ENCODE assay signal across 8 mouse cellular contexts in genomic region chr14:15438485-15439157, GRCm38 (mm10). TPM values are rescaled to one million over a fixed set of nuclear protein-coding genes. Genes with fewer than 3 reads are reported as not detected.
A peak's percentile ranks its signal among the peaks of the same experiment; 100 is the strongest.
DNase-seq lines count a peak whose midpoint lies in the region; ATAC-seq and TF ChIP-seq lines count a peak whose summit lies in the region.

Gene Lrrc3b (minus strand): TSS chr14:15438987.

- 0% methylated on average over 51 of the region's 51 CpGs for WGBS in forebrain, embryonic 13.5 days
- WGBS in liver, embryonic 16.5 days (ENCODE audit: insufficient replicate concordance): under 1% methylated on average over 49 of the region's 51 CpGs

- peak; percentile 60 for DNase-seq in ES-E14 (ENCODE audit: low read depth, low spot score)
- peak; percentile 64 for DNase-seq in heart, postnatal 14 days
- DNase-seq in layer of hippocampus, adult 18-20 months (ENCODE audit: low spot score in 2 of 2): peak; percentile 52 to 63
- peak; percentile 62 for DNase-seq in right cerebral cortex, postnatal 14 days
- no peak for DNase-seq in urinary bladder, postnatal 14 days (ENCODE audit: low spot score)

- H3K27ac ChIP-seq in ES-E14 (ENCODE audit: insufficient read depth, low read depth, low read length, poor library complexity, severe bottlenecking): no peak within 1 kb of the TSS
- H3K27ac ChIP-seq in brown adipose tissue, adult 24 weeks (replicated peaks; ENCODE audit: low read depth, low read length): no peak within 1 kb of the TSS
- H3K27ac ChIP-seq in forebrain, embryonic 13.5 days: no peak within 1 kb of the TSS; the same call in 1 of the 2 replicates
- no peak within 1 kb of the TSS for H3K27ac ChIP-seq in liver, embryonic 16.5 days (ENCODE audit: low read length)

- H3K27me3 ChIP-seq in forebrain, embryonic 13.5 days: peaks cover 32% of the 10 kb centered on the region
- peaks cover 21% of the 10 kb centered on the region for H3K27me3 ChIP-seq in liver, embryonic 16.5 days (ENCODE audit: control insufficient read depth, insufficient read depth, low read depth, low read length)

- intact Hi-C loops in heart, postnatal 14 days (cut with DNase I): loop anchor here (5.0 kb wide), 2 partner anchors 81 to 444 kb away; no protein-coding TSS in a partner anchor

- H3K4me2 ChIP-seq in forebrain, embryonic 13.5 days: peak within 1 kb of the TSS; percentile 94
- H3K4me2 ChIP-seq in liver, embryonic 16.5 days (ENCODE audit: low read depth, low read length): peak within 1 kb of the TSS; percentile 30

- no peaks in the 10 kb centered on the region for H3K36me3 ChIP-seq in ES-E14 (ENCODE audit: control insufficient read depth, insufficient read depth, low read length, poor library complexity, severe bottlenecking)
- H3K36me3 ChIP-seq in forebrain, embryonic 13.5 days (ENCODE audit: poor library complexity, severe bottlenecking): no peaks in the 10 kb centered on the region
- no peaks in the 10 kb centered on the region for H3K36me3 ChIP-seq in liver, embryonic 16.5 days (ENCODE audit: control insufficient read depth, insufficient read depth)

- in situ Hi-C loops in ES-E14 (cut with MboI; ENCODE audit: low sequenced_read_pairs in 2 of 2, unreplicated experiment in 2 of 2): no loop called here

- peak within 1 kb of the TSS; percentile 61 to 73 for H3K4me3 ChIP-seq in ES-E14 (ENCODE audit: insufficient read depth in 1 of 2, low read depth in 1 of 2, low read length in 2 of 2, poor library complexity in 1 of 2, severe bottlenecking in 1 of 2)
- peak within 1 kb of the TSS; percentile 57 for H3K4me3 ChIP-seq in brown adipose tissue, adult 24 weeks (ENCODE audit: insufficient read depth, low read depth, low read length)
- H3K4me3 ChIP-seq in forebrain, embryonic 13.5 days: peak within 1 kb of the TSS; percentile 60
- H3K4me3 ChIP-seq in liver, embryonic 16.5 days (ENCODE audit: low read depth, low read length): peak within 1 kb of the TSS; percentile 24

- H3K4me1 ChIP-seq in ES-E14 (ENCODE audit: control insufficient read depth in 2 of 2, insufficient read depth in 2 of 2, low read length in 2 of 2, poor library complexity in 1 of 2): no peaks in the 10 kb centered on the region
- no peaks in the 10 kb centered on the region for H3K4me1 ChIP-seq in brown adipose tissue, adult 24 weeks (ENCODE audit: control insufficient read depth, insufficient read depth, insufficient read length, low read length)
- H3K4me1 ChIP-seq in forebrain, embryonic 13.5 days: peaks cover 17% of the 10 kb centered on the region
- H3K4me1 ChIP-seq in liver, embryonic 16.5 days (ENCODE audit: control insufficient read depth, low read depth, low read length): no peaks in the 10 kb centered on the region

- no peaks in the 10 kb centered on the region for H3K9me3 ChIP-seq in ES-E14 (ENCODE audit: control insufficient read depth, insufficient read depth, low read depth, low read length)
- H3K9me3 ChIP-seq in forebrain, embryonic 13.5 days (replicated peaks): no peaks in the 10 kb centered on the region
- H3K9me3 ChIP-seq in liver, embryonic 16.5 days (replicated peaks; ENCODE audit: control insufficient read depth, low read length): no peaks in the 10 kb centered on the region

- H3K9ac ChIP-seq in ES-E14 (ENCODE audit: insufficient read depth, low read depth, low read length, poor library complexity, severe bottlenecking): peak within 1 kb of the TSS; percentile 59
- H3K9ac ChIP-seq in forebrain, embryonic 13.5 days: peak within 1 kb of the TSS; percentile 54
- H3K9ac ChIP-seq in liver, embryonic 16.5 days (ENCODE audit: low read depth, low read length): no peak within 1 kb of the TSS

- ATAC-seq in forebrain, embryonic 13.5 days: peak; percentile 89
- ATAC-seq in liver, embryonic 16.5 days (ENCODE audit: low read depth): no peak

TF ChIP-seq in ES-E14, 5 proteins besides CTCF, POLR2A, EP300 and RAD21:
- TF ChIP-seq HCFC1 (IDR thresholded peaks at IDR 0.05; ENCODE audit: borderline replicate concordance, insufficient read depth, low read length): no peak
- no peak for TF ChIP-seq ZC3H11A (IDR thresholded peaks at IDR 0.05; ENCODE audit: borderline replicate concordance, low read depth, low read length)
- TF ChIP-seq CHD2 (IDR thresholded peaks at IDR 0.05; ENCODE audit: low read depth, low read length): no peak
- no peak for TF ChIP-seq MAFK (IDR thresholded peaks at IDR 0.05; ENCODE audit: insufficient read depth, low read depth, low read length)
- TF ChIP-seq ZNF384 (IDR thresholded peaks at IDR 0.05; ENCODE audit: low read depth, low read length): no peak

RNA-seq across cellular contexts. Expression of gene Lrrc3b, which starts in this region (rescaled TPM):
- 0.48 and 0.80 TPM in 2 replicates for total RNA-seq in ES-E14 (2012; rRNA removed)
- polyA plus RNA-seq in brown adipose tissue, adult 24 weeks (2012; ENCODE audit: insufficient read depth, insufficient read length, missing spikeins): not detected in 2 replicates
- polyA plus RNA-seq in forebrain, embryonic 13.5 days (2015; fragmentation: Nextera tagmentation; extraction: Ambion mirVana): 2.1 and 2.4 TPM in 2 replicates
- total RNA-seq in heart, postnatal 14 days (2021): 10 to 100 TPM; 27.4 to 32.3 TPM
- 10 to 100 TPM in 1 of 2 experiments, 1 to 10 TPM in 1; 9.8 to 10.5 TPM for total RNA-seq in layer of hippocampus, adult 18-20 months (2021)
- polyA plus RNA-seq in liver, embryonic 16.5 days (2015; fragmentation: Nextera tagmentation; extraction: Ambion mirVana): 0.09 and 0.11 TPM in 2 replicates

Comparison
In these comparisons a context has a peak if more than half of its experiments do, and no peak if none do; other contexts are left out.
1. Peak in DNase-seq, H3K4me3 ChIP-seq and H3K9ac ChIP-seq in ES-E14; RNA of the gene not detected or under 1 TPM.